Mouse (Mus musculus) kidney, postnatal 14 days (tissue): Measurements from ENCODE around the gene Cxcr4.
A peak's percentile ranks its signal among the peaks of the same experiment; 100 is the strongest.
"Not testable (repeated sequence)": the region's sequence is repeated elsewhere in the genome, so short reads cannot be mapped to it uniquely, and the experiment has no call there.

Experiments used
- DNase-seq: peaks from one replicate; pipeline ENCODE4 v3.0.0; 2022; ENCODE audit warnings: mixed read lengths

Gene Cxcr4

DNA sequence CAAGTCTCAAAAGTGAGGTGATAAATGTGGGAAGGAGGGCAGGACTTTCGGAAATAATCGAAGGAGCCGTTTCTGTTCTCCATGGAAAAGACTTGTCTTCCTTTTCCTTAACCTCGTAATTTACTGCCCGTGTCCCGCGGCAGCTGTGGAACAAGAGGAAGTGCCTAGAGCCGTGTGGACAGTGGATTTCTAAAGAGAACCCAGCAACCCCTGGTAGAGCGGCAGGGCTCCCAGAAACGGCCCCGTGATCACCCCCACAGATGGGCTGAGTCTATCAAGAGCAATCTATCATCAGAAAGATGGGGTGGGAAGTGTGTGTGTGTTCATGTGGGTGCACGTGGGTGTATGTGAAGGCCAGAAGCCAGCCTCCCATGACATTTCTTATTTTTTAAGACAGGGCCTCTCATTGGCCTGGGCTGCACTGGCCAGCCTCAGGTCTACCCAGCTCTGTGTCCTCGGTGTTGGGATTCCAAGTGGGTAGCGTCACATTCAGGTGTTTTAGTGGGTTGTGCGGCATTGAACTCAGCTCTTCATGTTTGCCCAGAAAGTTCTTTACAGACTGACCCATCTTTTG is 5.2 kb upstream of the Cxcr4 start:
- no peak for DNase-seq

DNA sequence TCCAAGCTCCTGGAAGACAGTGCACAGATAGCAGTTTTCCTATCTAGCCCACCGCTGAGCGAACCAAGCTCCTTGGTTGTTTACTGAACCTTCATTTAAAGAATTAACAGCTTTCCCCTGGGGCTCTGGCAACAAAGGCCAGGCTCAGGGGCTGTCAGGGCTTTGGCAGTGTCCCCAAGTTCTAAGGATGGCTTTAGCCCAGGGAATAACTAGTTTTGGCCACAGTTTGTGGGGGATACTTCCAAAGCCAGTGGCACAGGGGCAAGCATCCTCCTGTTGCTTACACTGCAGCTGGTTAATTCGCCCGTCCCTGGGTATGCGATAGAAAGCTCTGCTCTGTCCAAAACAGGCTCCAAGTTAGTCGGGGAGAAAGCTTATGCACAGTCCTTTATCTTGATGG is 3.4 kb upstream of the Cxcr4 start:
- DNase-seq, result no peak

DNA sequence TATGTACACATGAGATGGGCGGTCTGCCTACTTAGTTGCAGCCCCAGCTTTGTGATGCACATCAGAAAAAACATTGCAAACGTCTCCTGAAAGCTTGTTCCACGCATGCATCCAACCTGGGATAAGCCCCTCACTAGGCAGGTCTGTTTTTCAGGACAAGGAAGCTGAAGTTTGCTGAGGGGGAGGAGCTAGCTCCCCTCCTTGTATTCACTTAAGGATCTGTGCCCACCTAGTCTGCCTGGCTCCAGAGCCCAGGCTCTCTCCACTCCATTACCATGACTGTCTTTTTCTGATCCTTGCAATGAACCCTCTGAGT is 3.0 kb upstream of the Cxcr4 start:
- no peak for DNase-seq

DNA sequence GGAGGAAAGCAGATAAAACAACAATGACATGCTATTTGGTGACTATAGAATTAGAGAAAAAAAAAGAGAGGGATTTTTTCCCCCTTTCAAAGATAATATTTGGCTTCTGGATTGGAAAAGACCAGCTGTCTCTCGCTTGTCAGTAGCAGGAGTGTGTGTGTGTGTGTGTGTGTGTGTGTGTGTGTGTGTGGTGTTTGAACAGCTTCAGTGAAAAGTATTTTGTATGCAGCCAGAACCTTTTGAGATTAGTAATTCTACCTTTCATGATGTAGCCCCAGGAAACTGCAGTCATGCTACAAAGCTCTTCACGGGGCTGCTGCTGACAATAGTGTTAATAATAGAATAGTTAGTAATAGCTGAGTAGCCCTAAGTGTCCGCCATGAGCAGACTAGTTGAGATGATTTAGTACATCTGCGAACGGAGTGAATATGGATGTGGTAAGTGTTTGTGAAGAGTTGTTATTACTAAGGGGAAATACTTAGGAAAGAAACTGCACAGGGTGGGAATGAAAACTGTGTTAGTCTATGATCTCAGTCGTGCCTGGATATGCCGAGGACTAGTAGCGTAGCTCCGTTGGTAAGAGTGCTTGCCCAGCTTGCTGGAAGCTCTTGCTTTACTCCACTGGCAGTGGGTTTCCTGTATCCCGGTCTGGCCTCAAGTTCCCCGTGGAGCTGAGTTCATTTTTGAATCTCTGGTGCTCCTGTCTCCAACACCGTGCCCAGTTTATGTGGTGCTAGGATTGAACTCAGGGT is 2.4 kb upstream of the Cxcr4 start:
- DNase-seq, result no peak

DNA sequence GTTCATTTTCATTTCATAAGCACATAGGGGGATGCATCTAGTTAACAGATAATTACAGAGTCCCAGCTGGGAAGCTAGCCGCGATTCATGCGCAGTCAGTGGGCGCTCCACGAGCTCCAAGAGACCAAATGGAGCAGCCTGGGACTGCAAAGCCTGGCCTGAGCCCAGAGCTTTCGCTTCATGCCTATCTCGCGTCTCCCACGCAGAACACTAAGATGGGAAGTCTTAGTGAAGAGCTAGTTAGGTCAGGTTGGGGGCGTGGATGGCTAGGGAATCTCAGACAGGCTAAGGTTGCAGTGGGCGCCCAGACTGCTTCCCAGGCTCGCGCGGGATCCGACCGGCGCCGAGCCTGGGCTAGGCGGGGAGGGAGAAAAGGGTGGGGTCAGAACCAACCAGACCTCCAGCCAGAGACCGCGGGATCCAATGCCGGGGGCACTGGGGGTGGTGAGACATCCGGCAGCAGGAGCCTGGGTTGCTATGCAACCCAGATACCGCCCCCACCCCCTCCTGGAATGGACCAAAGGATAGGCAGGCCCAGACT is 938 bp upstream of the Cxcr4 start:
- peak; percentile 30 for DNase-seq

DNA sequence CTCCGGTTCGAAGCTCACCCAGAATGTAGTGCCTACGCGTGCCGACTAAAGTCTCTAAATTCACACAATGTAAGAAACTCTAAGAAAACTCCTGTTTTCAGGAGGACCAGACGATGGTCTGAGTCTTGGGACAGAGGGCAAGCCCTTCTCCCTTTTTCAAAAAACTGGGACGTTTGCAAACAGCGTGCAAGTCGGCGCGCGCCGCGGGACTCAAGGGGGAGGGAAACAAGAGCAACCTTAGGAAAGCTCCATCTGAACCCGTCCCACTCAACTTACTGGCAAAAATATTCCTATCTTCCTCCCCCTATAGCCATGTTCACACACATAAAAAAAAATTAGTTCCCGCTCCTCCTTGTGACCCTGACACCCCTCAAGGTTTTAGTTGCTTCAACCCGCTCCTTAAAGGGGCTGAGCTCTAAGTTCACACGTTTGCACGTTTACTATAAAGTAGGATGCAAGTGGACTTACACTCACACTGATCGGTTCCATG is 327 bp downstream of the Cxcr4 start:
- DNase-seq, result no peak

DNA sequence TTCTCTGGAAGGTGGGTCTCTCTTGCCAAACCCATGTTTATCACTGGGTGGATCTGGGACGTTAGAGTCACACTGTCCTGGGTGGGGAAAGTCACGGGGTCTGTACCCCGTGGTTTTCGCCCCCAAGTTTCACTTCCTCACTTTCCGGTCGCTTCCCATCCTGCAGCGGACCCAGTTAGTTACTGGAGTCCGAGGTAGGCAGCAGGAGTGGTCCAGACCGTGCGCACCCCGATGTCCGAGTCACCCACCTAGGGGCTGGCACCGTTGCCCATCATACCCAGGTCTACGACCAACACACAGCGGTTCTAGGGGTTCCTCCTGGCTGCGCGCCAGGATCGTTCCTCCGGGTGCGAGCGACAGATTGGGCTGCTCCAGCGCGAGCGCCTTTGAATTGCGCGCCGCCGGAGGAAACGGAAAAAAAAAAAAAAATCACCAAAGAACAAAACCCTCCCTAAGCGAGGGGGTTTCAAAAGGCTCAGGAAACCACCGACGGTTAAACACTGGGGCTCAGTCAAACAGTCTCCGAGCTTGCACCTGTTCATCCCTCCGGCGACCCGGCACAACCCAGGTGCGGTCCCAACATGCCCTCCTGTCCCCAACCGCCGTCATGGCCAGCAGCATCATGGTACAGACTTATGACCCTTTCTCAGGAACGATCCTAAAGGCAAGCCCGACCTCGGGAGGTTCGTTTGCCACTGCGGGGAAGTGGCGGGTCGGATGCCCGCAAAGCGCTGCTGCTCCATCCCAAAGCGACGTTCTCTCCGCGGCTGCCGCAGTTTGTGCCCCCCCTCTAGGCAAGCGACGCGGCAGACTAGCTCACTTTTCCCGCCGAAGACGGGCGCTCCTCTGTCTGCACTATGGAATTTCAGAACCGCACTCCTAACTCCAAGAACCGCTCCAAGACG is 1.0 kb downstream of the Cxcr4 start:
- DNase-seq, result peak; percentile 36

DNA sequence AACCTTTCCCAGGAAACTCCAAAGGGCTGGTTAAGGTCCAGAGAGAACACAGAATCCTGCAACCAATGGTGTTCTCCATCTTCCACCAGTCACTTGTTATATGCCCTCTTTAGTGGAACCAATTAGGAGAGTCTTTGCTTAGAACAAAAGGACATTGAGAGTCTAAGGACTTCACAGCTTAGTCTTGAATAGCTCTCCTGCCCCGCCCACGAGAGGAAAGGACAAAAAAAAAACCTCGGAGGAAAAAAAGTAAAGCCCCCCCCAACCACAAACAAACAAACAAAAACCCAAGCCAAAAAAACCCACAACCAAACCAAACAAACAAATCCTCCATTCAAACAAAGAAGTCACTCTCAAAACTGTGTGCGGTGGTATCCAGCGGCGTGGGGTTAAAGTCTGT is 2.1 kb downstream of the Cxcr4 start:
- no peak for DNase-seq

DNA sequence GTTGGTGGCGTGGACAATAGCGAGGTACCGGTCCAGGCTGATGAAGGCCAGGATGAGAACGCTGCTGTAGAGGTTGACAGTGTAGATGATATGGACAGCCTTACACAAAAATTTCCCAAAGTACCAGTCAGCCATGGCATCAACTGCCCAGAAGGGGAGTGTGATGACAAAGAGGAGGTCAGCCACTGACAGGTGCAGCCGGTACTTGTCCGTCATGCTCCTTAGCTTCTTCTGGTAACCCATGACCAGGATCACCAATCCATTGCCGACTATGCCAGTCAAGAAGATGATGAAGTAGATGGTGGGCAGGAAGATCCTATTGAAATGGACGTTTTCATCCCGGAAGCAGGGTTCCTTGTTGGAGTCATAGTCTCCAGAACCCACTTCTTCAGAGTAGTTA is 2.6 kb downstream of the Cxcr4 start:
- no peak for DNase-seq

DNA sequence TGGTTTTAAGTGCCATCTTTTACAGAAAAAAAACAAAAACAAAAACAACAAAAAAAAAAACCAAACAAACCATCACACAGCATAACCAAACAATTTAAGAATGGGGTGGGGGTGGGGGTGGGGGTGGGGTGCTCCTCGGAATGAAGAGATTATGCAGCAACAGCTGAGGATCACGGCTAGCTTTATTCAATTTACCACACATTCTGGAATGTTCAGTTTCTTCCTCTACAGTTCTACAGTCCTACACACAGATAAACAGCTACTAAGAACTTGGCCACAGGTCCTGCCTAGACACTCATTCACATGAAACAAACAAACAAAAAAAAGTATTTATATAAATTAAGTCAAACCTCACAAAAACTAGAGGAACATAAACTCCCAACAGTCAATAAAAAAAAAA is 3.8 kb downstream of the Cxcr4 start:
- no peak for DNase-seq

DNA sequence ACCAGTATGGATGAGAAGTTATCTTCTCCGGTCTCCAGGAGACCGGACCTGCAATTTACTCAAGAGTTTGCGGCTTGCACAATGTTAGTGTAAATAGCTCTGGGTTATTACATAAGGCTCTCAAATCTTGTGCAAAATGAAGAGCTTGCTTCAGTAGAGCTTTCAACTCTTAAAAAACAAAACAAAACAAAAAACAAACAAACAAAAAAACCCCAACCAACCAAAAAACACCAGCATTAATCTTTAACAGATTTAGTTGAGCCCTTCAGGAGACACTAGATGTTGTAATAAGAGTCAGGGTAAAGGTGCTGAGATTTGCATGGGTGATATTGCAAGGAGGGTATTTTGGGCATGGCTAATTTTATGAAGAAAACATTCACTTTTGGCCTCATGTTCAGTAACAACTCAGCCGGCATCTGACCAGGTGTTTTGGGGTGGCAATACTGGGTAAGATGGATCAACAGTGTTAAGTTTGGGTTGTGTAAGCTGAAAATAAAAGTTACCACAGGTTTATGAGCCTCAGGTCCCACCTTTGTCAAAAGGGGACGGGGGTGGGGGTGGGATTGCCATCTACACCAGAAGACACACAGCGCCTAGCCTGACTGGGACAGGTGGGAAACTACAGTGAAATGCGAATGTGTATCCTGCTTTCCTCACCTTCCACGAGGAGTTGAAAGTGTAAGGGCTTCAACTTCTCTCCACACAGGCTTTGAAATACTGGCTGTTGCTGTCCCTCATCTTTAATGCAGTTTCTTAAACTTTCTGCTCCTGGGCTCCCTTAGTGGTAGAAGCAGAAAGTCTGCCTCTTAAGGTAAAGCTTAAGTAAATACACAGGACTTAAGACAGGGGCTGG is 4.9 kb downstream of the Cxcr4 start:
- no peak for DNase-seq

DNA sequence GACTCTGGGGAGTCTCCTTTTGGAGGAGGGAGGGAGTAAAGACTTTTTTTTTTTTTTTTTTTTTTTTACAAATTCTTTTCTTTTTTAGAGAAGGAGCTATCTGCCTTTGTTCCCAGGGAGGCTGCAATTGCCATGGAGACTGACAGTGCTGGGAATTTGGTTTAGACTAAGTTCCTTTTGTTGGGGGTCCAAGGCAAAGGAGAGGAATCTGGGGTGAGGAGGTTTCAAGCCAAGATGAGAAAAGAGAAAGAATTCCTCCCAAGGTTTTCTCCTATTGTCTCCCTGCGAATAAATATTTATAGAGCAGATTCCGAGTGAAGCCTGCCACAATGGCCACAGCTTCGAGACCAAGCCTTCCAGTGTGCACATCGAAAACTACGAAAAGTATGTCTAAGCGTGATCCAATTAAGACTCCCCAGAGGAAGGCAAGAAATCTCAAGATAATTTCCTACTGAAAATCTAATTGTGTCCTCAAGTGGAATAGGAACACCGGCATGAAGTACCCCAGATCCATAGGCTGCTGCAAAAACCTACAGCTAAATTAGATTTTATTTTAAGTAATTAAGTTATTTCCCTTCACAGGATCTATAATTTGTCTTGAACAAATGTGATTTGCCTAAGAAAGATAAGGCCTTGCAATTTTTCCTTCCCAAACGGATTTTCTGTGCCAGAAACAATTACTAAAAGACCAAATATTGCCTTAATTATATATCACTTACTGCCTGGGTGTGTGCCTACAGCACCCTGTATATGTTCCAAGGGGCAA is 5.7 kb downstream of the Cxcr4 start:
- DNase-seq, result no peak

DNA sequence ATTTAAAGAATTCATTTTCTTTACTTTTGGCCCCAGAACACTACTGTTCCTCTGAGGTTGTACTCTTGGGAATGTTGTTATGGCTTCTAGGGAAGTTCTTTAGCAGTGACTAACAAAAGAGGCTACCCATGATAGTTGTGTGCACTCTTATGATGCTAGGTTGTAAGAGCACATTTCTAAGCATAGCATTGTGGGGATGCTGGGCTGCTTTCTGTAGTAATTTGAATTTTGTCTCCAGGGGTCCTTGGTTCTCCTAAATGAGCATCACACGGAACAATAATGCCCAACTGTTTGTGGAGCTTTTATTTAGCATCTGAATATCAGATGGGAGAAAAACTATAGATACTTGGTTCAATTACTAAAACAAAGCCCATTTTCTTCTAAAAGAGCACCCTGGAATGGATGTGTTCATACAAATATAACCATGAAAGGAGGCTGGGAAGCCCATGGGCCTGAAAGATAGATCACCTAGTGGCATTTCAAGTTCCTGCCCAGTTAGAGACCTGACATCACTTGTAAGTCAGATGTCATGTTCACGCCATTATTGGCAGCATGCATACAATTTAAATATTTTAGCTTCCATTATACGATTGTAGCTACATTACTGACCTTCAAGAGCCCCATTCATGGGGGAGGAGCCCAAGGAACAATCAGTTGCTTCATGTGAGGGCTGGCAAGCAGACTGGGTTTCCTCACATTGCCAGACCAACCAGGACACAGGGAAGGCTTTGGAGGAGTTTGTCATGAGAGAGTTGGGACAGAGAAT is 6.5 kb downstream of the Cxcr4 start:
- DNase-seq, result no peak

DNA sequence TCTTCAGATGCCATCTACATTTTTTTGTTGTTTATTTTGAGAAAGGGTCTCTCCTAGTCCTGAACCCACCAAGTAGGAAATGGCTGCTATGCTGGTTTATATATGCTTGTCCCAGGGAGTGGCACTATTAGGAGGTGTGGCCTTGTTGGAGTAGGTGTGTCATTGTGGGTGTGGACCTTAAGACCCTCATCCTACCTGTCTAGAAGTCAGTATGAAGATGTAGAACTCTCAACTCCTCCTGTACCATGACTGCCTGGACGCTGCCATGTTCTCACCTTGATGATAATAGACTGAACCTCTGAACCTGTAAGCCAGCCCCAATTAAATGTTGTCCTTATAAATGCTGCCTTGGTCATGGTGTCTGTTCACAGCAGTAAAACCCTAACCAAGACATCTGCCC is 7.4 kb downstream of the Cxcr4 start:
- not testable (repeated sequence) for DNase-seq

DNA sequence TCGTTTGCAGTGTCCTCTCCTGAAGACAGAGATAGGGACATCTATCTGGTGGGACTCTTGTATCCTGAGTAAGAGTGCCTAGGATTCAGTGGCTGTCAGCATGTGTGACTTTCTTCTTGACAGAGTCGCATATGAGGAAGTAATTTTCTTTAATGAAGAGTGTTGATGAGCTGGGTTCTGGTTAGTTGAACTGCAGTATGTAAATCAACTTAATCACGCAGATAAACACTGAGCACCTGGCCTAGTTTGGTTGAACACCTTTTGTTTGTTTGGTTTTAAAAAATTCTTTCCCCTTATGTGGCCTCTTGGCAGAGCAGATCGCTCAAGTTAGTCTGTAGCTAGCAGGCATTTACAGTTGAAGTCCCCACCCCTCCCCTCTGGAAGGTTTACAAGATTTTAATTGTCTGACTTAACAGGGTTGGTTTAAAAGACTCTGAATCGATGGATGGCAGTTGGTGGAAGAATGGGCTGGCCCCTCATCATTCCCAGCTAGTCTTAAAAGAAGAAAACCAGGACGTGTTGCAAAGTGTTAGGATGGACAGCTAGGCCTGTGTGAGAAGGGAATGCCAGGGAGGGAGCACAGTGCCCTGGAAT is 8.7 kb downstream of the Cxcr4 start:
- DNase-seq, result no peak

DNA sequence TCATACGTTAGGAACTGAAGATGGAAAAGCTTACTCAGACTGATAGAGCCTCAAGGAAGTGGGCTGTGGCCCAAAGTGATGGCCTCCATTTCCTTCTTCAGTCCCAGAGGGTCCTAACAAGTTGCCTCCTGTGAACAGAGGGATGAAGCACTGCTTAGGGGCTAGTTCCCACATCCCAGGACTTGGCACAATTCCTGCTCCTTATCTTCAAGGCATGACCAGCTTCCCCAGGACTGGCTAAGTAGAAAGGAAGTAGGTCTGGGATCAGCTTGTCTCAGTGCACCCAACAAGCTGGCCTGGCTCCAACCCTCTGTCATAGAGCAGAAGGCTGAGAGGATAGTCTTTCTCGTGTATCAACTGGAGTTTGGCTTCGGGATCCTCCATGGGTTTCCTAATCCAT is 11.8 kb downstream of the Cxcr4 start:
- no peak for DNase-seq

DNA sequence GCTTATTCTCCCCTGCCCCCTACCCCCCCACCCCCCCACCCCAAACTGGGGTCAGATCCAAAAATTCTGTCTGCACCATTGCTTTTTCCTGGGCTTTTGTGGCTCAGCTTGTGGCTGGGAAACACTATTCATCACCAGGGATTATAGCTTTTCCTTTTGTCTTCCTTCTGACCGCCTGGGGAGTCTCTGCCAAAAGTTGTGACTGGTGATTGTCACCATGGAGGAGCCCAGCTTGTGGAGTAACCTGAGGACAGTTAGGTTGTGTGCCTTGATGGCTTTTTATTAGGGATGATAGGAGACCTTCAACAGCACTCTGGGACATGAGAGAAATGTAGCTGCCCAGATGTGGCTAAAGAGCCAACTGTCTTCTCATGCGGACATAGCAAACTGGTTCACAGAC is 13.6 kb downstream of the Cxcr4 start:
- no peak for DNase-seq

DNA sequence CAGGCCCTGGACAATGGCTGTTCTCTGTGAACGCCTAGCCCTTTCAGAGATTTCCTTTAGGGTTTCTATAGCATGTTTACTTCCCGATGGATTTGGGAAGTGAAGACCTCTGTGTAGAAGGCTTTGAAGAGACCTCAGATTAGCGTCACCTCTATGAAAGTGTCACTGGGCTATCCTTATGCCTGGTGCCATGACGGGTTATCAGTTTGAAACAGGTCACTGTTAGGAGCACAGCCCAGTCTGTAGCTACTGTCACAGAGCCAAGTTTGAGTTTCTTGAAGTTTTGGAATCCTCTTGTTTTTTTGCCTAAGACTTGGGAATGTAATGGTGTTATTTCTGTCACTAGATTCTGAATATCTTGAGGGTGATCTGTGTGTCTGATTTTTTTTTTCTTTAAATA is 17.0 kb downstream of the Cxcr4 start:
- no peak for DNase-seq

DNA sequence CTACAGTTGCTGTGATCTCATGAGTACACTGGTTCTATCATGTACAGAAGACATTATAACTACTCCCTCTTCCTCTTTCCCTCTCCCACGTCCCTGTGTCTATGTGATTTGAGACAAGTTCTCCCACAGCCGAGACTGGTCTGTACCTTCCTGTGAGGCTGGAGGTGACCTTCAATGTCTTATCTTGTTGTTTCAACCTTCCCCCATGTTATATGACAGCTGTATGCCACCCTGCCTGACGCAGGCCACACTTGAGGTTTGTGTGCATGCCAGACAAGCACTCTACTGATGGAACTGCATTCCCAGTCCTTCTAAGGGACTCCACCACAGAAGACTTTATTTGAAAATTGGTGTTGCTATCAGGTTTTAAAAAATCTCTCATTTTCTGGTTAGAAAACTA is 21.1 kb downstream of the Cxcr4 start:
- no peak for DNase-seq

DNA sequence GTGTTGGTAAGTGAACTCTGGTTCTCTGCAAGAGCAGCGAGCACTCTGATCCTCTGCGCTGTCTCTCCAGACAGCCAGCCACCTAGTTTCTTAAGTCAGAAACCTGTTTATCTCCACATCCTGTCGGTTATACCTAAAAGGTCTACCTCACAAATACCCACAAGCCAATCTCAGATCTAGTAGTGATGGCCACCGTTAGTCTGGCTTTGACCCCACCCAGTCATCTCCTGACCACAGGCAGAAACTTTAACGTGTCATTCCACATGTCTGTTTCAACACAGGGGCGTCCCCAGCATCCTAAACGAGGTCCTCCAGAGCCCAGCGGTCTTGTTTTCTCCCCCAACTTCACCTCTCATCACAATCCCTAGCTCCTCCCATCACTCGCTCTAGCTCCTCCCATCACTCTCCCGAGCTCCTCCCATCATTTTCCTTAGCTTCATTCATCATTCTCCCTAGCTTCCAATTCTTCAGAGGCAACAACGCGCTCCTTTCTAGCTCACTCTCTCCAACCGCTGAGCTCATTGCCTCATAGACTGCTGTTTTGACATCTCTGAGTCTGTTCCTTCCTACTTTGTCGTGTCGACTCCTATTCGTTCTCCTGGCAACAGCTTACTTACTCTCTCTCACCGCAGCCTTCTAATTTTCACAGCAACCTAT is 22.0 kb downstream of the Cxcr4 start:
- no peak for DNase-seq
